Mouse (Mus musculus) midbrain, embryonic 10.5 days (tissue): ENCODE data around the gene Olfr1317. TPM values are rescaled to one million over a fixed set of nuclear protein-coding genes. Genes with fewer than 3 reads are reported as not detected.

ENCODE experiments used
- DNase-seq: peaks from one replicate; pipeline ENCODE4 v3.0.0-alpha.2; 2017; ENCODE audit warnings: low spot score
- H3K27ac ChIP-seq: fragments of 300-500 bp; sonication (generic); replicated peaks from 2 replicates; pipeline ENCODE4 v1.5.1; 2016; ENCODE audit warnings: mild to moderate bottlenecking
- H3K27me3 ChIP-seq: fragments of 300-500 bp; sonication (generic); 2 replicates; pipeline ENCODE4 v1.6.1; 2016; ENCODE audit warnings: low read depth, mild to moderate bottlenecking; ENCODE audit not compliant: poor library complexity, severe bottlenecking
- H3K36me3 ChIP-seq: fragments of 300-500 bp; sonication (generic); 2 replicates; pipeline ENCODE4 v1.6.1; 2016; ENCODE audit warnings: mild to moderate bottlenecking, moderate library complexity
- H3K4me1 ChIP-seq: fragments of 300-500 bp; sonication (generic); 2 replicates; pipeline ENCODE4 v1.6.1; 2016
- H3K4me3 ChIP-seq: fragments of 300-500 bp; sonication (generic); 2 replicates; pipeline ENCODE4 v1.5.1; 2016; ENCODE audit warnings: mild to moderate bottlenecking, moderate library complexity
- H3K9me3 ChIP-seq: fragments of 300-500 bp; sonication (generic); replicated peaks from 2 replicates; pipeline ENCODE4 v1.6.1; 2016; ENCODE audit warnings: mild to moderate bottlenecking
- WGBS: fragments of 180-500 bp; shearing (Covaris S2); methylation state at CpG from one replicate; pipeline ENCODE4 v1.1.7; 2016; 5-methylcytosine and 5-hydroxymethylcytosine counted together
- polyA plus RNA-seq: library from polyadenylated mRNA; unstranded; fragments of >200 nt; fragmentation: Nextera tagmentation; extraction: Ambion mirVana; gene quantifications from 2 replicates; pipeline ENCODE4 v1.2.1, GENCODE M21; 2016

The Olfr1317 gene
- polyA plus RNA-seq, result not detected in 2 replicates

- H3K4me3 ChIP-seq, result no peak within 1 kb of the TSS
- no peak within 1 kb of the TSS for H3K27ac ChIP-seq
- WGBS, result 70% methylated on average over 2 of the region's 2 CpGs
- no peaks in the 10 kb centered on the region for H3K36me3 ChIP-seq
- H3K9me3 ChIP-seq, result no peaks in the 10 kb centered on the region
- DNase-seq, result no peak
- no peaks in the 10 kb centered on the region for H3K4me1 ChIP-seq
- H3K27me3 ChIP-seq, result no peaks in the 10 kb centered on the region
These were observed at the start of gene Olfr1317 for GRCm38 (mm10) chr2:112140029-112140428. Olfr1317 (plus strand) TSS chr2:112140329.

GRCm38 (mm10) chr2:112096681-112097080 lies 43.4 kb upstream of the Olfr1317 start, which contains the start of gene Olfr1314:
Olfr1314 (minus strand) TSS chr2:112096781.
- no peak for DNase-seq
- H3K27me3 ChIP-seq, result no peaks in the 10 kb centered on the region
- no peaks in the 10 kb centered on the region for H3K4me1 ChIP-seq
- H3K36me3 ChIP-seq, result no peaks in the 10 kb centered on the region
- no peak within 1 kb of the TSS for H3K4me3 ChIP-seq
- H3K9me3 ChIP-seq, result no peaks in the 10 kb centered on the region
- H3K27ac ChIP-seq, result no peak within 1 kb of the TSS

- no peak within 1 kb of the TSS for H3K4me3 ChIP-seq
- no peak within 1 kb of the TSS for H3K27ac ChIP-seq
- WGBS, result 74% methylated on average over 1 of the region's 1 CpGs
- no peak for DNase-seq
- H3K9me3 ChIP-seq, result no peaks in the 10 kb centered on the region
- H3K36me3 ChIP-seq, result no peaks in the 10 kb centered on the region
- H3K27me3 ChIP-seq, result no peaks in the 10 kb centered on the region
- H3K4me1 ChIP-seq, result no peaks in the 10 kb centered on the region
These were observed 24.8 kb upstream of the Olfr1317 start, which contains the start of gene Olfr1315-ps1 for GRCm38 (mm10) chr2:112115340-112115739. Olfr1315-ps1 (minus strand) TSS chr2:112115440.

GRCm38 (mm10) chr2:112134877-112135276 lies 5.3 kb upstream of the Olfr1317 start, which contains the start of gene Olfr1316:
Olfr1316 (minus strand) TSS chr2:112134977.
- DNase-seq, result no peak
- H3K4me1 ChIP-seq, result no peaks in the 10 kb centered on the region
- H3K4me3 ChIP-seq, result no peak within 1 kb of the TSS
- 81% methylated on average over 2 of the region's 2 CpGs for WGBS
- no peaks in the 10 kb centered on the region for H3K9me3 ChIP-seq
- no peak within 1 kb of the TSS for H3K27ac ChIP-seq
- no peaks in the 10 kb centered on the region for H3K27me3 ChIP-seq
- no peaks in the 10 kb centered on the region for H3K36me3 ChIP-seq

- Histone ChIP-seq H3K4me3 (no peak within 1 kb of the TSS), H3K27me3 (no peaks in the 10 kb centered on the region), H3K9me3 (no peaks in the 10 kb centered on the region), H3K27ac (no peak within 1 kb of the TSS), H3K4me1 (no peaks in the 10 kb centered on the region), H3K36me3 (no peaks in the 10 kb centered on the region)
- no peak for DNase-seq
These were observed 13.8 kb downstream of the Olfr1317 start, which contains the start of gene Olfr1318 for GRCm38 (mm10) chr2:112153898-112154297. Olfr1318 (plus strand) TSS chr2:112154198.

Other genes starting within 250 kb of the Olfr1317 start
- gene Olfr1306, start 224.1 kb upstream of the Olfr1317 start, polyA plus RNA-seq, result not detected in 2 replicates
- not detected in 2 replicates for gene Olfr1307, start 190.9 kb upstream of the Olfr1317 start, polyA plus RNA-seq
- gene Olfr1308, start 175.4 kb upstream of the Olfr1317 start, polyA plus RNA-seq, result not detected in 2 replicates
- gene Olfr1309, start 150.0 kb upstream of the Olfr1317 start, polyA plus RNA-seq, result not detected in 2 replicates
- not detected in 2 replicates for gene Olfr1310, start 127.6 kb upstream of the Olfr1317 start, polyA plus RNA-seq
- gene Olfr1311, start 115.9 kb upstream of the Olfr1317 start, polyA plus RNA-seq, result not detected in 2 replicates
- not detected in 2 replicates for gene Olfr1312, start 90.1 kb upstream of the Olfr1317 start, polyA plus RNA-seq
- gene Olfr1313, start 62.5 kb upstream of the Olfr1317 start, polyA plus RNA-seq, result not detected in 2 replicates
- gene Olfr1314, start 43.5 kb upstream of the Olfr1317 start, polyA plus RNA-seq, result not detected in 2 replicates
- not detected in 2 replicates for gene Olfr1315-ps1, start 24.9 kb upstream of the Olfr1317 start, polyA plus RNA-seq
- gene Olfr1316, start 5.4 kb upstream of the Olfr1317 start, polyA plus RNA-seq, result not detected in 2 replicates
- not detected in 2 replicates for gene Olfr1318, start 13.9 kb downstream of the Olfr1317 start, polyA plus RNA-seq
- 11.4 and 13.7 TPM in 2 replicates for gene Lpcat4, start 99.1 kb downstream of the Olfr1317 start, polyA plus RNA-seq
- gene Nutm1, start 119.0 kb downstream of the Olfr1317 start, polyA plus RNA-seq, result 0.02 TPM in 1 of 2 replicates, not detected in the other
- gene Nop10, start 121.6 kb downstream of the Olfr1317 start, polyA plus RNA-seq, result 178 and 211 TPM in 2 replicates
- gene Slc12a6, start 125.5 kb downstream of the Olfr1317 start, polyA plus RNA-seq, result 7.4 and 11.3 TPM in 2 replicates
- gene Gm21985, start 126.0 kb downstream of the Olfr1317 start, polyA plus RNA-seq, result 0.04 TPM in 1 of 2 replicates, not detected in the other
- gene Emc4, start 227.7 kb downstream of the Olfr1317 start, polyA plus RNA-seq, result 121 and 125 TPM in 2 replicates
- 41.2 and 42.2 TPM in 2 replicates for gene Katnbl1, start 238.9 kb downstream of the Olfr1317 start, polyA plus RNA-seq